Mouse (Mus musculus): ENCODE results near the gene Smg6. TPM values are rescaled to one million over a fixed set of nuclear protein-coding genes. Genes with fewer than 3 reads are reported as not detected.
A peak's percentile ranks its signal among the peaks of the same experiment; 100 is the strongest.

The Smg6 gene
- polyA plus RNA-seq (2012; ENCODE audit: insufficient read depth, insufficient read length, missing spikeins): 4.8 and 6.6 TPM in 2 replicates

GRCm38 (mm10) chr11:74925577-74926387, at the start of gene Smg6, which contains the start of gene Srr:
Gene Smg6, plus strand, starts transcription at chr11:74925823.
Gene Srr, minus strand, starts transcription at chr11:74925948.
- Histone ChIP-seq H3K4me1 (ENCODE audit: control insufficient read depth, insufficient read depth, insufficient read length, low read length) (peaks cover 5% of the 10 kb centered on the region; the same call in 1 of the 2 replicates), H3K4me3 (ENCODE audit: insufficient read depth, low read depth, low read length) (peak within 1 kb of the TSS; percentile 94)

GRCm38 (mm10) chr11:74876801-74877200, 48.8 kb upstream of the Smg6 start:
- Histone ChIP-seq H3K4me3 (ENCODE audit: insufficient read depth, low read depth, low read length) (no peak overlapping the region), H3K27ac (replicated peaks; ENCODE audit: low read depth, low read length) (no peak overlapping the region), H3K4me1 (ENCODE audit: control insufficient read depth, insufficient read depth, insufficient read length, low read length) (no peaks in the 10 kb centered on the region)

More at GRCm38 (mm10) chr11:74925577-74926387, at the start of gene Smg6, which contains the start of gene Srr:
- peak within 1 kb of the TSS; percentile 93 for H3K27ac ChIP-seq (replicated peaks; ENCODE audit: low read depth, low read length)

- 0 out of 2 replicates have a peak, but pooled peaks cover 2% of the 10 kb centered on the region for H3K4me1 ChIP-seq (ENCODE audit: control insufficient read depth, insufficient read depth, insufficient read length, low read length)
- H3K4me3 ChIP-seq (ENCODE audit: insufficient read depth, low read depth, low read length): no peak overlapping the region
- H3K27ac ChIP-seq (replicated peaks; ENCODE audit: low read depth, low read length): no peak overlapping the region
These were observed 44.6 kb upstream of the Smg6 start for GRCm38 (mm10) chr11:74880999-74881398.

GRCm38 (mm10) chr11:74881979-74882378, 43.6 kb upstream of the Smg6 start:
- no peak overlapping the region for H3K4me3 ChIP-seq (ENCODE audit: insufficient read depth, low read depth, low read length)
- H3K27ac ChIP-seq (replicated peaks; ENCODE audit: low read depth, low read length): no peak overlapping the region
- H3K4me1 ChIP-seq (ENCODE audit: control insufficient read depth, insufficient read depth, insufficient read length, low read length): 0 out of 2 replicates have a peak, but pooled peaks cover 2% of the 10 kb centered on the region

- no peak overlapping the region for H3K27ac ChIP-seq (replicated peaks; ENCODE audit: low read depth, low read length)
- no peak overlapping the region for H3K4me3 ChIP-seq (ENCODE audit: insufficient read depth, low read depth, low read length)
These were observed 42.5 kb upstream of the Smg6 start for GRCm38 (mm10) chr11:74883098-74883497.

GRCm38 (mm10) chr11:74894619-74895018, 31.0 kb upstream of the Smg6 start:
- H3K27ac ChIP-seq (replicated peaks; ENCODE audit: low read depth, low read length): no peak overlapping the region
- no peaks in the 10 kb centered on the region for H3K4me1 ChIP-seq (ENCODE audit: control insufficient read depth, insufficient read depth, insufficient read length, low read length)
- peak overlapping the region; percentile 9; the same call in 1 of the 2 replicates for H3K4me3 ChIP-seq (ENCODE audit: insufficient read depth, low read depth, low read length)

More at GRCm38 (mm10) chr11:74883098-74883497, 42.5 kb upstream of the Smg6 start:
- 0 out of 2 replicates have a peak, but pooled peaks cover 2% of the 10 kb centered on the region for H3K4me1 ChIP-seq (ENCODE audit: control insufficient read depth, insufficient read depth, insufficient read length, low read length)

- Histone ChIP-seq H3K4me3 (ENCODE audit: insufficient read depth, low read depth, low read length) (peak overlapping the region; percentile 76), H3K4me1 (ENCODE audit: control insufficient read depth, insufficient read depth, insufficient read length, low read length) (no peaks in the 10 kb centered on the region), H3K27ac (replicated peaks; ENCODE audit: low read depth, low read length) (peak overlapping the region; percentile 25; the same call in 1 of the 2 replicates)
These were observed 29.4 kb upstream of the Smg6 start for GRCm38 (mm10) chr11:74895980-74896900.

GRCm38 (mm10) chr11:74896901-74897677, 28.5 kb upstream of the Smg6 start, which contains the start of gene Sgsm2:
Gene Sgsm2, minus strand, starts transcription at chr11:74897060.
- Histone ChIP-seq H3K4me1 (ENCODE audit: control insufficient read depth, insufficient read depth, insufficient read length, low read length) (no peaks in the 10 kb centered on the region), H3K4me3 (ENCODE audit: insufficient read depth, low read depth, low read length) (peak within 1 kb of the TSS; percentile 76), H3K27ac (replicated peaks; ENCODE audit: low read depth, low read length) (peak within 1 kb of the TSS; percentile 25; the same call in 1 of the 2 replicates)

GRCm38 (mm10) chr11:74897678-74898516, 27.7 kb upstream of the Smg6 start, which contains the start of gene Tsr1:
Gene Tsr1, plus strand, starts transcription at chr11:74898071.
- peak within 1 kb of the TSS; percentile 76 for H3K4me3 ChIP-seq (ENCODE audit: insufficient read depth, low read depth, low read length)
- no peaks in the 10 kb centered on the region for H3K4me1 ChIP-seq (ENCODE audit: control insufficient read depth, insufficient read depth, insufficient read length, low read length)
- H3K27ac ChIP-seq (replicated peaks; ENCODE audit: low read depth, low read length): peak within 1 kb of the TSS; percentile 44

- H3K27ac ChIP-seq (replicated peaks; ENCODE audit: low read depth, low read length): no peak overlapping the region
- no peaks in the 10 kb centered on the region for H3K4me1 ChIP-seq (ENCODE audit: control insufficient read depth, insufficient read depth, insufficient read length, low read length)
- peak overlapping the region; percentile 76 for H3K4me3 ChIP-seq (ENCODE audit: insufficient read depth, low read depth, low read length)
These were observed 27.2 kb upstream of the Smg6 start for GRCm38 (mm10) chr11:74898517-74898827.

GRCm38 (mm10) chr11:74901555-74901954, 24.1 kb upstream of the Smg6 start:
- no peak overlapping the region for H3K27ac ChIP-seq (replicated peaks; ENCODE audit: low read depth, low read length)
- no peaks in the 10 kb centered on the region for H3K4me1 ChIP-seq (ENCODE audit: control insufficient read depth, insufficient read depth, insufficient read length, low read length)
- H3K4me3 ChIP-seq (ENCODE audit: insufficient read depth, low read depth, low read length): no peak overlapping the region

- Histone ChIP-seq H3K4me3 (ENCODE audit: insufficient read depth, low read depth, low read length) (no peak overlapping the region), H3K27ac (replicated peaks; ENCODE audit: low read depth, low read length) (no peak overlapping the region), H3K4me1 (ENCODE audit: control insufficient read depth, insufficient read depth, insufficient read length, low read length) (no peaks in the 10 kb centered on the region)
These were observed 23.2 kb upstream of the Smg6 start for GRCm38 (mm10) chr11:74902416-74902815.

GRCm38 (mm10) chr11:74907850-74908249, 17.8 kb upstream of the Smg6 start:
- Histone ChIP-seq H3K4me3 (ENCODE audit: insufficient read depth, low read depth, low read length) (no peak overlapping the region), H3K4me1 (ENCODE audit: control insufficient read depth, insufficient read depth, insufficient read length, low read length) (no peaks in the 10 kb centered on the region), H3K27ac (replicated peaks; ENCODE audit: low read depth, low read length) (no peak overlapping the region)
